Mouse (Mus musculus): ENCODE results near the gene Olfr370. TPM values are rescaled to one million over a fixed set of nuclear protein-coding genes. Genes with fewer than 3 reads are reported as not detected.

Olfr370 gene
- not detected for polyA plus RNA-seq (2017; shearing (Covaris generic))

GRCm38 (mm10) chr8:83535736-83536135 is at the start of gene Olfr370:
Olfr370 (plus strand) TSS chr8:83535780.

GRCm38 (mm10) chr8:83566469-83567395 is 31.2 kb downstream of the Olfr370 start, which contains the start of gene Ndufb7:
Ndufb7 (plus strand) TSS chr8:83566671.

Other genes with a start within 250 kb of the Olfr370 start
- gene Ucp1, start 245.4 kb upstream of the Olfr370 start, polyA plus RNA-seq (2017; shearing (Covaris generic)), result not detected
- gene Elmod2, start 203.3 kb upstream of the Olfr370 start, polyA plus RNA-seq (2017; shearing (Covaris generic)), result 6.1 TPM
- gene Mgat4d, start 187.3 kb upstream of the Olfr370 start, polyA plus RNA-seq (2017; shearing (Covaris generic)), result not detected
- gene Clgn, start 145.9 kb upstream of the Olfr370 start, polyA plus RNA-seq (2017; shearing (Covaris generic)), result not detected
- gene Scoc, start 77.4 kb upstream of the Olfr370 start, polyA plus RNA-seq (2017; shearing (Covaris generic)), result 23.0 TPM
- gene Ndufb7, start 30.9 kb downstream of the Olfr370 start, polyA plus RNA-seq (2017; shearing (Covaris generic)), result 110 TPM
- gene Tecr, start 72.2 kb downstream of the Olfr370 start, polyA plus RNA-seq (2017; shearing (Covaris generic)), result 299 TPM
- gene Dnajb1, start 72.4 kb downstream of the Olfr370 start, polyA plus RNA-seq (2017; shearing (Covaris generic)), result 530 TPM
- 18.1 TPM for gene Gipc1, start 116.9 kb downstream of the Olfr370 start, polyA plus RNA-seq (2017; shearing (Covaris generic))
- gene Ptger1, start 130.9 kb downstream of the Olfr370 start, polyA plus RNA-seq (2017; shearing (Covaris generic)), result 3.3 TPM
- 211 TPM for gene Pkn1, start 163.4 kb downstream of the Olfr370 start, polyA plus RNA-seq (2017; shearing (Covaris generic))
- gene Ddx39, start 179.4 kb downstream of the Olfr370 start, polyA plus RNA-seq (2017; shearing (Covaris generic)), result 123 TPM
- 477 TPM for gene Adgre5, start 205.5 kb downstream of the Olfr370 start, polyA plus RNA-seq (2017; shearing (Covaris generic))